Mouse (Mus musculus) v-Abl transformed pro-B cells (cell line): ENCODE data around the gene Gm4491.

Source experiments
- in situ Hi-C, 2 experiments: fragments of 400-800 bp; cut with MboI; formaldehyde crosslinking; loops; one replicate each; pipeline ENCODE4 v1.15.1; 2025; ENCODE audit not compliant: unreplicated experiment in 2 of 2

Gm4491 gene

DNA sequence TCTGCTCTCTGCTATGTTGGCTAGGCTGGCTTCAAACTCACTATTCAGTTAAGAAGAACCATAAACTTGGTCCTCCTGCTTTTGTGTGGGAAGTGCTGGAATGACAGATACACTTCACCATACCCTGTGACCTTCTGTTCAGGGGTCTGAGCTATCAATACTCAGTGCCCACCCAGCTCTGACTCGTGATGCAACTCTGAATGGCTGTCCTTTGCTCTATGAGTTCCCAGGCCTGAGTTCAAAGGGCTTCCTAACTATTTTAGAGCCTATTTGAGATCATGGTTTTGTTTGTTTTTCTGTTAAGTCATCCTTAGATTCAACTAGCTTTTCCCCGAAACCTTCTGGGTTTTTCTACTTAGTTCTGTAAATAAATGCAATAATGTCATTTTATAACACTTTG lies 25.7 kb downstream of the Gm4491 start:
- in situ Hi-C loops, result no loop called here

DNA sequence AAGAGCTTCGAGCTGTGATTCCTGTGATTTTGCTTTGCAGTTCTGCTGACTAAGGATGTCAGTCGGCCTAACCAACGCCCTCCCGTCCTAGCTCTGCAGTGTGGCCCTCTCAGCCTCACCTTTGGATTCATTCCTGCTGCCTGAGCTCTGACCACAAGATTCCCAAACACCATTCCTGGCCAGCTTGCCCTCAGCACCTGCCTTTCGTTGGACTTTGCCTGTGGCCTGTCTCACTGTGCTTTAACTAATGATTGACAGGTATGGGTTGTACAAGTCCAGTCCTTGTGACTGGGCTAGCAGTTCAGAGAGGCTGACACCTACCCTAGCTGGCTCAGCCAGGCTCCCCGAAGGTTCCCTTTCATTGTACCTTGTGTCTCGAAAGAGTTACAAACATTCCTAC lies 26.6 kb downstream of the Gm4491 start:
- in situ Hi-C loops, result no loop called here

DNA sequence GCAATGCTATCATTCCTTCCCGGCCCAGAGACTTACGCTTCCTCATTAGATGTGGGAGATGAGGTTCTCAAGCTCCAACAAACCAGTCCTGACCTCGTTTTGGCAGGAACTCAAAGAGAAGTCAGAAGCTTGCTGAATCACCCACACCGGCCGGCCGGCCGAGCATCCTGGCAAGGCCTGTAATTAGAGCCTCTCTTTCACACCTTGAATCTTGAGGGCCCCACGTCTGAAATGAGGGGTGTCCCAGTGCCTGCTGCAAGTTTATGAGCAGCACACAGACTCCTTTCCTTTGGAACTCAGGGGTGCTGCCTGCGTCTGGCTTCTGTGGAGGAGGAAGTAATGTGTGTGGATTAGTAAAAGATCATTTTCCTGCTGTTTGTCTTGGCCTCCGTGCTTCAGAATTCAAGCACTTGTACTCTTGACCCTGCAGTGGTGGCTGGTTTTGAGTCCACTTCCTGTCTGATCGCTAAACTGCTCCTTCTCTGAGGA lies 31.5 kb downstream of the Gm4491 start:
- in situ Hi-C loops, result no loop called here

DNA sequence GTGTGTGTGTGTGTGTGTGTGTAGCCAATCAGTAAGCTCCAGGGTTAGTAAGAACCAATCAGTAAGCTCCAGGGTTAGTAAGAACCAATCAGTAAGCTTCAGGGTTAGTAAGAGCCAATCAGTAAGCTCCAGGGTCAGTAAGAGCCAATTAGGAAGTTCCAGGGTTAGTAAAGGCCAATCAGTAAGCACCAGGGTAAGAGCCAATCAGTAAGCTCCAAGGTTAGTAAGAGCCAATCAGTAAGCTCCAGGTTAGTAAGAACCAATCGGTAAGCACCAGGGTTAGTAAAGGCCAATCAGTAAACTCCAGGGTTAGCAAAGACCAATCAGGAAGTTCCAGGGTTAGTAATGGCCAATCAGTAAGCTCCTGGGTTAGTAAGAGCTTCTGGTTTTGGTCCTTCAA lies 32.8 kb downstream of the Gm4491 start:
- in situ Hi-C loops, result no loop called here

DNA sequence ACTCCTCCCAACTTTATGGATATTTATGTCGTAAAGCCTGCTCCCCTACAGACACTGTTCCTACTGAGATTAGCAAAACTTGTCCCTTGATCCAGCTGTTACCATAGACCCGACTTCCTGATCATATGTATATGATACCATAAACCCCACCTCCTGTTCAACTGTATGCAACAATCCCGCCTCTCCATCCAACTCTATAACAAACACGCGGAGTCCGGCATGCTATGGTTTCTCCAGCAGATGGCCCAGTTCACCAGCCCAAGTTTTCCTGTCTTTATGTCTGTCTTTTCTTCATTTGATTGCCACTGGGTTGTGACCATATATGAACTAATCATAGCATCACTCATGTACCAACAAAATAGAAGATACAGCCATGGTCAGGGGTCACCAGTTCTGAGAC lies 40.1 kb downstream of the Gm4491 start:
- in situ Hi-C loops, result no loop called here

DNA sequence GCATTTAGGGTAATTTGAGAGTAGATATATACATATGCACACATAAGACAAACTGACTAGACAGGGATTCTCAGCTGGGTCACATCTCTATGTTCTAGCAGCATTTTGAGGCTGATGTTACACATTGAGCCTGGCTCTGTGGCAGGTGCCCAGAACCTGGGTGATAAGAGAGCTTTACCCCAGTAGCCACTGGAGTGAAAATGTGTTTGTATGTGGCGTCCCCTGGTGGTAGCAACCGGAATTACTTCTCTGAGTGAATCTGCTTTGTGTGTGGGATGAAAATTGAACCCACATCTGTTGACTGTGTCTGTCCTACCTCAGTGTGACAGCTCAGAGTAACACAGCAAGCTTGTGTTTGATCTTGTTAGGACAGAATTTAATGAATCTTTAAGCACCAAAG lies 45.8 kb downstream of the Gm4491 start:
- in situ Hi-C loops, result loop anchor here (5.0 to 25.0 kb wide), 4 partner anchors 105 to 475 kb away; partner anchors contain the start of gene Zmym5 (in 1 of the 2)

- in situ Hi-C loops, result loop anchor here (5.0 to 25.0 kb wide), 4 partner anchors 101 to 471 kb away; partner anchors contain the start of gene Zmym5 (in 1 of the 2)
Observed at GRCm38 (mm10) chr14:57066053-57066452, 49.6 kb downstream of the Gm4491 start.
